Mouse (Mus musculus) embryo, embryonic 11.5 days (tissue): ENCODE data around the gene Rhox9.
"Not testable (repeated sequence)": the region's sequence is repeated elsewhere in the genome, so short reads cannot be mapped to it uniquely, and the experiment has no call there.

ENCODE experiments used
- DNase-seq: peaks from one replicate; pipeline ENCODE4 v3.0.0-alpha.2; 2012; ENCODE audit warnings: low read depth, low spot score

Gene Rhox9

GRCm38 (mm10) chrX:37901670-37902069 lies at the start of gene Rhox9:
TSS of gene Rhox9 (minus strand) at chrX:37901770.
- DNase-seq, result not testable (repeated sequence)

- no peak for DNase-seq
These were observed 14.7 kb upstream of the Rhox9 start for GRCm38 (mm10) chrX:37916311-37916710.

GRCm38 (mm10) chrX:37908581-37908980 lies 7.0 kb upstream of the Rhox9 start:
- DNase-seq, result no peak

- no peak for DNase-seq
These were observed 2.2 kb upstream of the Rhox9 start for GRCm38 (mm10) chrX:37903727-37904126.

GRCm38 (mm10) chrX:37897132-37897531 lies 4.4 kb downstream of the Rhox9 start, which contains the start of gene Rhox7b:
TSS of gene Rhox7b (minus strand) at chrX:37897232.
- DNase-seq, result not testable (repeated sequence)

- no peak for DNase-seq
These were observed 22.7 kb downstream of the Rhox9 start, which contains the start of gene Rhox8 for GRCm38 (mm10) chrX:37878844-37879243. TSS of gene Rhox8 (minus strand) at chrX:37878944.

- DNase-seq, result no peak
These were observed 29.9 kb downstream of the Rhox9 start for GRCm38 (mm10) chrX:37871641-37872040.
